In the genomic region with DNA sequence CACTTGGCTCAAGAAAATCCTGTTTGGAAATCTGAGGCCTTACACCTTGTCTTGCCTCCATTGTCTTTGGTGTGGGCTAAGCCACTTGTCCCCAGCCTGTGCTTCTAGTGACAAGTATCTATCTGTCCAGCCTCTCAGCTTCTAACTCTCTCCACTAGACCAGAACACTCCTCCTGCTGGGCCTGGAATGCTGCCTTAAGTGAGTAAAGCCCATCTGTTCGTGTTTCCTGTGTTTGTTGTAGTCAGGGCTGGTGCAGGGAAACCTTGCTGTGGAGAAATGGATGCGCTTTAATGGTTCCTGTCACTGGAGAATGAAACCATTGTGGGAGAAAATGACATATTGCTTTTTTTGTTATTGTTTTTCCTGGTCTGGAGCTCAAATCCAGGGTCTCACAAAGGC, we compare ENCODE assay signal across 12 mouse cellular contexts. TPM values are rescaled to one million over a fixed set of nuclear protein-coding genes. Genes with fewer than 3 reads are reported as not detected.
A peak's percentile ranks its signal among the peaks of the same experiment; 100 is the strongest.
DNase-seq lines count a peak whose midpoint lies in the region; ATAC-seq and TF ChIP-seq lines count a peak whose summit lies in the region.
"Had no signal": no experiment of that assay in that cellular context is flagged by ENCODE, and none has a peak within 500 bp of the region (broad histone marks: within the 10 kb centered on the region; RNA-seq: fewer than 3 reads in every experiment).

No protein-coding gene starts in this region.

- WGBS in cerebellum, adult 2 months = 2% methylated on average over 2 of the region's 2 CpGs
- 11% methylated on average over 2 of the region's 2 CpGs for WGBS in hindbrain, embryonic 13.5 days

- no peak overlapping the region for H3K27ac ChIP-seq in cerebellum, adult 2 months (ENCODE audit: insufficient read depth, low read length)
- H3K27ac ChIP-seq in hindbrain, embryonic 13.5 days = peak overlapping the region; percentile 36; the same call in 1 of the 2 replicates
- H3K27ac ChIP-seq: limb, embryonic 13.5 days had no signal

- no peak for TF ChIP-seq POLR2A in cerebellum, adult 2 months (IDR thresholded peaks at IDR 0.05; ENCODE audit: borderline replicate concordance, insufficient read depth, low read length)

- no peak overlapping the region for H3K9ac ChIP-seq in hindbrain, embryonic 13.5 days
- H3K9ac ChIP-seq: limb, embryonic 13.5 days had no signal

- no peaks in the 10 kb centered on the region for H3K36me3 ChIP-seq in hindbrain, embryonic 13.5 days
- H3K36me3 ChIP-seq: heart, embryonic 10.5 days; limb, embryonic 13.5 days had no signal

- intact Hi-C loops in left cerebral cortex, postnatal 4 days (cut with DNase I) = no loop called here

- peaks cover 37% of the 10 kb centered on the region for H3K4me1 ChIP-seq in cerebellum, adult 2 months (ENCODE audit: control insufficient read depth, insufficient read depth, low read length)
- H3K4me1 ChIP-seq in hindbrain, embryonic 13.5 days (replicated peaks) = peaks cover 9% of the 10 kb centered on the region; the same call in 1 of the 2 replicates

- no peak overlapping the region for H3K4me3 ChIP-seq in cerebellum, adult 2 months (replicated peaks; ENCODE audit: insufficient read depth, low read depth, low read length)
- no peak overlapping the region for H3K4me3 ChIP-seq in hindbrain, embryonic 13.5 days
- H3K4me3 ChIP-seq: heart, embryonic 10.5 days; limb, embryonic 13.5 days; myocyte had no signal

- no peak for ATAC-seq in hindbrain, embryonic 13.5 days (ENCODE audit: low FRiP score)

- no peaks in the 10 kb centered on the region for H3K9me3 ChIP-seq in hindbrain, embryonic 13.5 days
- H3K9me3 ChIP-seq: heart, embryonic 10.5 days; limb, embryonic 13.5 days had no signal

- H3K27me3 ChIP-seq in cerebellum, adult 2 months (ENCODE audit: control insufficient read depth, insufficient read depth, low read length) = no peaks in the 10 kb centered on the region
- H3K27me3 ChIP-seq in hindbrain, embryonic 13.5 days = no peaks in the 10 kb centered on the region
- H3K27me3 ChIP-seq: limb, embryonic 13.5 days had no signal

- no peak for TF ChIP-seq CTCF in cerebellum, adult 2 months (IDR thresholded peaks at IDR 0.05; ENCODE audit: borderline replicate concordance, insufficient read depth, low read depth, low read length)

- no peak overlapping the region for H3K4me2 ChIP-seq in hindbrain, embryonic 13.5 days
- H3K4me2 ChIP-seq: limb, embryonic 13.5 days had no signal

- DNase-seq in layer of hippocampus, adult 18-20 months (ENCODE audit: low spot score in 2 of 2) = peak; percentile 50 to 55
- DNase-seq in layer of hippocampus, postnatal 25 days (ENCODE audit: extremely low spot score in 1 of 2, low spot score in 1 of 2) = no peak
- peak; percentile 84 to 91 for DNase-seq in cerebellum, adult 2 months
- peak; percentile 71 for DNase-seq in left cerebral cortex, postnatal 4 days
- DNase-seq in thymus, postnatal 10 days (ENCODE audit: low spot score in 2 of 2) = no peak
- no peak for DNase-seq in adrenal gland, adult 18-20 months (ENCODE audit: low spot score in 2 of 2)
- no peak for DNase-seq in thymus, postnatal 25 days
- DNase-seq: thymus, postnatal 14 days had no signal

RNA-seq across cellular contexts. Expression of a gene that starts 11.4 kb away (rescaled TPM):
- not detected for total RNA-seq in layer of hippocampus, adult 18-20 months (2021)
- total RNA-seq in layer of hippocampus, postnatal 25 days (2021) = not detected
- 0.10 TPM in 1 of 2 replicates, not detected in the other for polyA plus RNA-seq in cerebellum, adult 2 months (2012; rRNA removed)
- not detected in 2 replicates for polyA plus RNA-seq in hindbrain, embryonic 13.5 days (2015; fragmentation: Nextera tagmentation; extraction: Ambion mirVana)
- total RNA-seq in left cerebral cortex, postnatal 4 days (2021) = not detected
- total RNA-seq in adrenal gland, adult 18-20 months (2021) = under 1 TPM; 0.27 to 0.45 TPM
- polyA plus RNA-seq: heart, embryonic 10.5 days; limb, embryonic 13.5 days had no signal

RNA-seq across cellular contexts. Expression of a gene that starts 56.1 kb away (rescaled TPM):
- 1 to 10 TPM; 6.1 to 9.4 TPM for total RNA-seq in layer of hippocampus, adult 18-20 months (2021)
- total RNA-seq in layer of hippocampus, postnatal 25 days (2021) = 1 to 10 TPM; 6.7 to 7.3 TPM
- 15.4 and 16.2 TPM in 2 replicates for polyA plus RNA-seq in cerebellum, adult 2 months (2012; rRNA removed)
- 19.0 and 20.0 TPM in 2 replicates for polyA plus RNA-seq in hindbrain, embryonic 13.5 days (2015; fragmentation: Nextera tagmentation; extraction: Ambion mirVana)
- 1 to 10 TPM; 4.8 to 5.9 TPM for total RNA-seq in left cerebral cortex, postnatal 4 days (2021)
- total RNA-seq in adrenal gland, adult 18-20 months (2021) = 100 to 1,000 TPM; 167 to 236 TPM

Comparison
In these comparisons a context has a peak if more than half of its experiments do, and no peak if none do; other contexts are left out.
1. DNase-seq: peak in layer of hippocampus, adult 18-20 months (2 of 2), cerebellum, adult 2 months (2 of 2) and left cerebral cortex, postnatal 4 days (single experiment); none in layer of hippocampus, postnatal 25 days (0 of 2), thymus, postnatal 10 days (0 of 2), adrenal gland, adult 18-20 months (0 of 2) and thymus, postnatal 25 days (single experiment).
2. RNA of a gene that starts 56.1 kb away (total RNA-seq): 167 to 236 TPM in adrenal gland, adult 18-20 months; 6.1 to 9.4 TPM in layer of hippocampus, adult 18-20 months, 6.7 to 7.3 TPM in layer of hippocampus, postnatal 25 days and 4.8 to 5.9 TPM in left cerebral cortex, postnatal 4 days; every median in the first group is over 10 times any median in the second.